In the genomic region with DNA sequence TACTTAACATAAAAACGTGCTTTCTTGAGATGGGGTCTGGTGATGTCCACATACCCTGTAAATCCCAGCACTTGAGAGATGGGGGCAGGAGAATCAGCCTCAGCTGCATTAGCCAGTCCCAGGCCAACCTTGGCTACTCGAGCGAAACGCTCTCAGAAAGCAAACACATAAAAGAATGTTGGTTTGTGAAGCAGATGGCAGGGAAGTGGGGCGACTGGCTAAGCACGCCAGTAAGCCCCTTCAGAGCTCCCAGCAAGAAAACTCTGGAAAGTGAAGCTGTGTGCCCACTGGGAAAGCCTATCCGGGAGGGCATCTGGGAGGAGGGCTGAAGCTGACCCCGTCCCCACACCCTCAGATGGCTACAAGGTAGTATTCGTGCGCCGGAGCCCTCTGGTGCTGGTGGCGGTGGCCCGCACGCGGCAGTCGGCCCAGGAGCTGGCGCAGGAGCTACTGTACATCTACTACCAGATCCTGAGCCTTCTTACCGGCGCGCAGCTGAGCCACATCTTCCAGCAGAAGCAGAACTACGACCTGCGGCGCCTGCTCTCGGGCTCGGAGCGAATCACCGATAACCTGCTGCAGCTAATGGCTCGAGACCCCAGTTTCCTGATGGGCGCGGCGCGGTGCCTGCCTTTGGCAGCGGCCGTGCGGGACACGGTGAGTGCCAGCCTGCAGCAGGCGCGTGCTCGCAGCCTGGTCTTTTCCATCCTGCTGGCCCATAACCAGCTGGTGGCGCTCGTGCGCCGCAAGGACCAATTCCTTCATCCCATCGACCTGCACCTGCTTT, we compare ENCODE assay signal across 8 mouse cellular contexts. TPM values are rescaled to one million over a fixed set of nuclear protein-coding genes. Genes with fewer than 3 reads are reported as not detected.
DNase-seq lines count a peak whose midpoint lies in the region; ATAC-seq and TF ChIP-seq lines count a peak whose summit lies in the region.
"Had no signal": no experiment of that assay in that cellular context is flagged by ENCODE, and none has a peak within 500 bp of the region (broad histone marks: within the 10 kb centered on the region; RNA-seq: fewer than 3 reads in every experiment).

No protein-coding gene starts in this region.

- H3K4me1 ChIP-seq in hindbrain, embryonic 16.5 days (ENCODE audit: control insufficient read depth, insufficient read depth, low read depth, low read length), result peaks cover 6% of the 10 kb centered on the region; the same call in 1 of the 2 replicates

- TF ChIP-seq CTCF in brain, embryonic 14.5 days (IDR thresholded peaks at IDR 0.05; ENCODE audit: borderline replicate concordance, extremely low read depth, insufficient read depth, insufficient read length), result peak; percentile 79

- WGBS in hindbrain, embryonic 16.5 days, result 5% methylated on average over 42 of the region's 44 CpGs

- peak overlapping the region; percentile 66 for H3K9ac ChIP-seq in hindbrain, embryonic 16.5 days (ENCODE audit: low read depth, low read length)

- H3K4me2 ChIP-seq in hindbrain, embryonic 16.5 days (ENCODE audit: low read length), result peak overlapping the region; percentile 68

- 0 out of 2 replicates have a peak, but pooled peaks have one; percentile 45 for ATAC-seq in erythroid progenitor cell, adult 5-6 weeks (replicated peaks; ENCODE audit: low FRiP score, poor library complexity, severe bottlenecking)
- peak; percentile 77 for ATAC-seq in hindbrain, embryonic 16.5 days

- H3K9me3 ChIP-seq in hindbrain, embryonic 16.5 days (ENCODE audit: control insufficient read depth, low read length), result no peaks in the 10 kb centered on the region

- peak overlapping the region; percentile 27; the same call in 1 of the 2 replicates for H3K27ac ChIP-seq in hindbrain, embryonic 16.5 days (ENCODE audit: low read depth, low read length)

- H3K27me3 ChIP-seq in hindbrain, embryonic 16.5 days (replicated peaks; ENCODE audit: control insufficient read depth, insufficient read depth, low read length), result no peaks in the 10 kb centered on the region

- H3K4me3 ChIP-seq in hindbrain, embryonic 16.5 days (ENCODE audit: low read length), result peak overlapping the region; percentile 40

- DNase-seq in Muller cell, postnatal 12 days (ENCODE audit: inconsistent ontology term), result peak; percentile 68
- peak; percentile 88 for DNase-seq in brain, embryonic 14.5 days (ENCODE audit: low read depth)
- DNase-seq in left cerebral cortex, adult 8-10 months (ENCODE audit: low spot score in 2 of 2), result peak; percentile 76 to 81
- peak; percentile 74 for DNase-seq in lung, postnatal 36 days
- DNase-seq in right cerebral cortex, postnatal 25 days, result peak; percentile 86

- no peaks in the 10 kb centered on the region for H3K36me3 ChIP-seq in hindbrain, embryonic 16.5 days (ENCODE audit: control insufficient read depth, insufficient read depth, low read length)

- TF ChIP-seq POLR2A in brain, embryonic 14.5 days (IDR thresholded peaks at IDR 0.05; ENCODE audit: borderline replicate concordance, extremely low read depth, insufficient read depth, insufficient read length, poor library complexity, severe bottlenecking), result no peak

RNA-seq across cellular contexts. Expression of a gene that starts 5.6 kb away (rescaled TPM):
- polyA plus RNA-seq in brain, embryonic 14.5 days (2012; rRNA removed), result 4.2 and 6.5 TPM in 2 replicates
- not detected in 2 replicates for total RNA-seq in erythroid progenitor cell, adult 5-6 weeks (2015; ENCODE audit: low replicate concordance)
- not detected in 2 replicates for total RNA-seq in erythroid progenitor cell, adult 5-6 weeks (2017; ENCODE audit: low replicate concordance)
- 1.3 and 3.0 TPM in 2 replicates for polyA plus RNA-seq in hindbrain, embryonic 16.5 days (2015; fragmentation: Nextera tagmentation; extraction: Ambion mirVana)
- 1 to 10 TPM in 2 of 4 experiments, under 1 TPM in 2; 0.72 to 1.7 (median 1.0) TPM for total RNA-seq in left cerebral cortex, adult 8-10 months (2022)

RNA-seq across cellular contexts. Expression of a gene that starts 13.1 kb away (rescaled TPM):
- 31.5 and 37.2 TPM in 2 replicates for polyA plus RNA-seq in brain, embryonic 14.5 days (2012; rRNA removed)
- not detected in 2 replicates for total RNA-seq in erythroid progenitor cell, adult 5-6 weeks (2015; ENCODE audit: low replicate concordance)
- total RNA-seq in erythroid progenitor cell, adult 5-6 weeks (2017; ENCODE audit: low replicate concordance), result 0.64 and 3.3 TPM in 2 replicates
- polyA plus RNA-seq in hindbrain, embryonic 16.5 days (2015; fragmentation: Nextera tagmentation; extraction: Ambion mirVana), result 22.6 and 23.9 TPM in 2 replicates
- 10 to 100 TPM; 23.7 to 27.5 (median 26.1) TPM for total RNA-seq in left cerebral cortex, adult 8-10 months (2022)

RNA-seq across cellular contexts. Expression of a gene that starts 27.2 kb away (rescaled TPM):
- not detected in 2 replicates for polyA plus RNA-seq in brain, embryonic 14.5 days (2012; rRNA removed)
- total RNA-seq in erythroid progenitor cell, adult 5-6 weeks (2015; ENCODE audit: low replicate concordance), result not detected in 2 replicates
- total RNA-seq in erythroid progenitor cell, adult 5-6 weeks (2017; ENCODE audit: low replicate concordance), result not detected in 2 replicates
- polyA plus RNA-seq in hindbrain, embryonic 16.5 days (2015; fragmentation: Nextera tagmentation; extraction: Ambion mirVana), result not detected in 2 replicates
- total RNA-seq in left cerebral cortex, adult 8-10 months (2022), result not detected
- total RNA-seq: heart, postnatal 36 days had no signal

RNA-seq across cellular contexts. Expression of a gene that starts 28.0 kb away (rescaled TPM):
- 82.3 and 90.4 TPM in 2 replicates for polyA plus RNA-seq in brain, embryonic 14.5 days (2012; rRNA removed)
- total RNA-seq in erythroid progenitor cell, adult 5-6 weeks (2015; ENCODE audit: low replicate concordance), result 176 and 204 TPM in 2 replicates
- total RNA-seq in erythroid progenitor cell, adult 5-6 weeks (2017; ENCODE audit: low replicate concordance), result 216 and 260 TPM in 2 replicates
- 83.1 and 89.7 TPM in 2 replicates for polyA plus RNA-seq in hindbrain, embryonic 16.5 days (2015; fragmentation: Nextera tagmentation; extraction: Ambion mirVana)
- total RNA-seq in left cerebral cortex, adult 8-10 months (2022), result 10 to 100 TPM; 56.0 to 69.3 (median 59.4) TPM

RNA-seq across cellular contexts. Expression of a gene that starts 34.4 kb away (rescaled TPM):
- polyA plus RNA-seq in brain, embryonic 14.5 days (2012; rRNA removed), result 40.3 and 70.1 TPM in 2 replicates
- not detected in 2 replicates for total RNA-seq in erythroid progenitor cell, adult 5-6 weeks (2015; ENCODE audit: low replicate concordance)
- total RNA-seq in erythroid progenitor cell, adult 5-6 weeks (2017; ENCODE audit: low replicate concordance), result 0.13 TPM in 1 of 2 replicates, not detected in the other
- polyA plus RNA-seq in hindbrain, embryonic 16.5 days (2015; fragmentation: Nextera tagmentation; extraction: Ambion mirVana), result 58.4 and 63.4 TPM in 2 replicates
- 100 to 1,000 TPM; 372 to 403 (median 398) TPM for total RNA-seq in left cerebral cortex, adult 8-10 months (2022)
- total RNA-seq: heart, postnatal 36 days had no signal

Comparison
In these comparisons a context has a peak if more than half of its experiments do, and no peak if none do; other contexts are left out.
1. Peak in every context shown above with its lines: DNase-seq, ATAC-seq, H3K4me3 ChIP-seq and H3K27ac ChIP-seq.
2. RNA of a gene that starts 13.1 kb away (total RNA-seq): 23.7 to 27.5 TPM in left cerebral cortex, adult 8-10 months; 0.64 to 3.3 TPM in erythroid progenitor cell, adult 5-6 weeks; every median in the first group is over 4 times any median in the second.